Mouse (Mus musculus) mouse trophoblast stem cell (cell line): ENCODE data around the gene Gpc6.

ENCODE experiments used
- in situ Hi-C, 2 experiments: fragments of 300-500 bp; cut with MseI, MboI; formaldehyde crosslinking; loops; 2 replicates in 1 of 2; 3 replicates in 1 of 2; pipeline ENCODE4 v1.15.1; 2025

Gpc6 gene

DNA sequence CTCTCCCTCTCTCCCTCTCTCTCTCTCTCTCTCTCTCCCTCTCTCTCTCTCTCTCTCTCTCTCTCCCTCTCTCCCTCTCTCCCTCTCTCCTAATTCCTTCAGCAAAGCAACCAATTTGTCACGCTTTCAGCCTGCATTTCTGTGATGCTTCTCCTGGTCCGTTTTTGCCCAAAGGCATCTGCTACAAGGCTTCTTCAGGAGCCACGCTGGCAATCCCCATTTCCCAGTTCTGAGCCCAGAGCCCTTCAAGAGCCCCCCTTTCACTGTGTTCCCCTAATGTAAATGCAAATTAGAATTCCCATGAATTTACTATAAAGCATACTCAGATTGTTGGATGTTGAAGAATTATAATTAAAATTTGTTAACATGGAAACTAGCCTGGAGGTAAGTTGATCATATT is 686.0 kb downstream of the Gpc6 start:
- in situ Hi-C loops, result no loop called here

DNA sequence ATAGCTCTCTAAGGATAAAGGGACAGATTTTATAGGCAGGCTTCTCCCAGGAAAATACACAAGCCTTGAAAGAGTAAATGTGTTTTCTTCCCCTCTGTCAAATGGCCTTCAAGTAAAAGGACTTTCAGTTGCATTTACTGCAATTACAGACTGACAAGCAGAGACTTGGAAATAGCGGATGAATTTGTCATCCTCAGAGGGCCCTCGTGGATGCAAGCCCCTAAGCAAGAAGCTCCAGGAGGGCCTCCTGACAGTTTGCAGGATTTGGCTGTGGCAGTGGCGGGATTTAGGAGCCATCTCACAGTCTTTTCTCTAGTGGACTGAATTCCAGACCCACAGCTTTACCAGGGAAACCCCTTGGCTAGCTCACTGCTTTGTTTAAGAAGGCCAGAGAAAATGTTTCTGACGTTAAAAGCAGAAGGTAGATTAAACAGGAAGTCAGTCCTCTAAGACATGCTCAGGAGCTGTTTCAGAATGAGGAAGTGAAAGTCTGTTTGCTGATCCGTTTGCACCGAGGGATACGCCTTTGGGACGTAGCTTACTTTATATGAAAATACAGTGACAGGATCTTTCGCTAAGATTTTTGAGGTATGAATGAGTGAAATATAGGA is 700.1 kb downstream of the Gpc6 start:
- in situ Hi-C loops, result no loop called here

DNA sequence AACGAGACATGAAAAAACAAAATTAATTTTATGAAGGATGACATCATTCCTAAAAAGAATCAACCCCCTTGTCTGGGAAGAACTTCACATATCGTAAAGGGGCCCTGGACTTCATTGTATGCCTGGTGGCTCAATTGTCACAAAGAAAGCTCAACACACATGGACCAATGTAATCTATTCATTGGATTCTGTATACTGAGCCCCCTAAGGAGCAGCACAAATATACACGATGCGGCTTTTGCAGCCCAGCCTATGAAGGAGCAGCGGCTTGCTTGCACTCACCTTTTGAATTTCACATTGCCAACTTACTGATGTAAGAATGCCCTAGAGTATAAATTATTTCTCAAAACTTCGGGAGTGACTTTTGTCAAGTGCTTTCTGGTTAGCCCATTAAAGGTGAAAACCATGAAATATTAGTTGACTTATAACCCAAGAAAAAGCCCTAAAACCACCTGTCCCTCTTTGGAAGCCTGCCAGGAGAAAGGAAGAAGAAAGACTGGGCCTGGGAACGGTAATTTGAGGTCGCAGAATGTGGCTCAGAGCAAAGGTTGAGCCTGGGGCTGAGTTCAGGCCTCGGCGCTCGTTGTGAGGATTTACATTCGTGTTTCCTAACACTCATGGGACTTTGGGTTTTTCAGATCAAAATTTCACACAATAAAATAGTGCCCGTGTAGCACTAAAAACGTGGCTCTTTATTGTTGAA is 709.3 kb downstream of the Gpc6 start:
- in situ Hi-C loops, result no loop called here

DNA sequence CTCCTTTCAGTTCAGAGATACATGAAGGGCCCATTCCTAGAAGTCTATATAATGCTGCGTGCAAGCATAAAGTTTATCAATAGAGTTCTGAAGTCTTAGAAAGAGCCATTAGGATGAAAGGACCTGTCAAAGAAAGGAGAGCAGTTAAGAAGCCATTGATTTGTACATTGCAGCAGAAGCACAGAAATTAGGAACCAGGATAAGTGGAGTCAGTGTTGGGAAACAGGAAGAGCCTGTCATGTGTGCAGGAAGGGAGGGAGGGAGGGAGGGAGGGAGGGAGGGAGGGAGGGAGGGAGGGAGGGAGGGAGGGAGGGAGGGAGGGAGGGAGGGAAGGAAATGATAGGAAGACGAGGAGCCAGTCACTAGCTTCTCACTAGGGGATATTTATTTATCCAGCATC is 716.7 kb downstream of the Gpc6 start:
- in situ Hi-C loops, result no loop called here

DNA sequence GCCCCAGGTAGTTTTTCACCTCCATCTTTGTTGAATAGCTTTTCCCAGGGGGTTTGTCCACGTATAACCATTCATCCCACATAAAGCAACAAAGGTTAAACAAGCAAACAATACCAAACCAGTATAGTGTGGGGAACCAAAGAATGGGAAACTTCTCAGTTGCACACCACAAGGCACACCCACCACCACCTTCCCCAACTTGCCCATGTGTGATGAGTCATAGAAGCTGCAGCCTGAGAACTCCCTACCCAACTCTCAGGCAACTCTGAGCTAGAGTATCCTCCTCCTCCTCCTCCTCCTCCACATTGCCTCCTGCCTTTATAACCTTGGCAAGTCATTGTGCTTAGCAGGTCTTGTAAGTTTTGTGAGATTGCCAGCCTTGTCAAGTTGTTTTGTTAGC is 718.0 kb downstream of the Gpc6 start:
- in situ Hi-C loops, result no loop called here

DNA sequence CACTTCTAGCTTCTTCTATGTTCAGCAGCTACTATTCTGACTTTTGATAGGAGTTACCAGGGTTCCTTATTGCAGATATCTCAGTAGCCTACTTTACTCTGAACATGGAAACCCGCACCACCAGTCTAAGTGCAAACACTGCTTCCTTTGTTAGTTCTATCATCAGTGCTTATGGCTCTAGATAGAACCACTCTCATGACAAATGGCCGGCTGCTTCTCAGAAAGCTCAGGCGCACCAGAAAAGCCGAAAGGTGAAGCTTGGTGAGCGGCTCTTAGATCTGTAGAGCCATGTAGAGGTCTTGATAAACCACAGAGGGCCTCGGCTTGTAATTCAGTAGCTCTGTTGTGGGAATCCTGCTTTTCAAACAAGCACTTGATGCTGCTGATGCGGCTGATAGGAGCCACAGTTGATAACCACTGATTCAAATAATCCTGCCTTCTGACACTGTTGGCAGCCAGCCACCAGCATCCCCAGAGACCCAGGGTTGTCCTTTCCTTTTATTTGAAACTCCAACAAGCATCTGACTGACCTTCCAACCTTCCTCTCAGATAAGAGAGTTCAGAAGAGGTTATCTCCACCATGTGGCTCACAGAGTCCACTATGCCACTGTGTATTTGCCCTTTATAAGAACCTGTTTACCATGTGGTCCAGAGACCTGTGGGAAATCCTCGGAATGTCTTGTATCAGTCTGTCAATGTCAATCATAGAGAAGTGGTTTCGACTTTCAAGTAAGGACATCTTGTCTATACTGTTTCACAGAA is 723.3 kb downstream of the Gpc6 start:
- in situ Hi-C loops, result no loop called here

DNA sequence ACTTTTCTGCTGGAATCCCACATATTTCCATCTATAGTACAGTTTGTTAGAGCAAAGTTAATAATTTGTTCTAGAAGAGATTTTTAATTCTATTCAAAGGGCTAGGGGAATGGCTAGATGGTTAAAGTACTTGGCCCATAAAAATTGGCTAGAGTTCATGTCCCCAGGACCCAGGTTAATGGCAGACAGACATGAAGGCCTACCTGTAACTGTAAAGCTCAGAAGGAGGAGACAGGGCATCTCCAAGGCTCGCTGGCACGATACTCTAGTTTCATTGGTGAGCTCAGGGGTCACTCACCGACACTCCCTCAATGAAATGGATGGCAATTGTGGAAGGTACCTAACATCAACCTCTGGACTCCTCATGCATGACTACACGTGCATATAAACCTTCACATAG is 725.0 kb downstream of the Gpc6 start:
- in situ Hi-C loops, result no loop called here

DNA sequence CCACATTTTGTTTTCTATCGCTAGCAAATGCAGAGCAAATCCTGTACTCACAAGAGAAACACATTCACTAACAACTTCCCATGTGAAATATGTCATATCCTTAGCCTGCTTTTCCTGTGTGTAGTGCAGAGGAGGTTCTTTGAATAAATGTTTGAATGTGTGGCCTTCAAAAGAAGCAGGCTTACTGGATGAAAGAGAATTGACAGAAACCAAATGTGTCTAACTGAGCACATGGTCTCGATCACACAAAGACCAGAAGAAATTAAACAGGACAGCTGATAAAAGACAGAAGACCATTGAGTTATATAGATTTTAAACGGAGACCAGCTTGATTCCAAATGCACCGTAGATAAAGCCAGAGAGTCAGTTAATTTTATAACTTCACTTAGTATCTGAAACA is 726.2 kb downstream of the Gpc6 start:
- in situ Hi-C loops, result no loop called here

DNA sequence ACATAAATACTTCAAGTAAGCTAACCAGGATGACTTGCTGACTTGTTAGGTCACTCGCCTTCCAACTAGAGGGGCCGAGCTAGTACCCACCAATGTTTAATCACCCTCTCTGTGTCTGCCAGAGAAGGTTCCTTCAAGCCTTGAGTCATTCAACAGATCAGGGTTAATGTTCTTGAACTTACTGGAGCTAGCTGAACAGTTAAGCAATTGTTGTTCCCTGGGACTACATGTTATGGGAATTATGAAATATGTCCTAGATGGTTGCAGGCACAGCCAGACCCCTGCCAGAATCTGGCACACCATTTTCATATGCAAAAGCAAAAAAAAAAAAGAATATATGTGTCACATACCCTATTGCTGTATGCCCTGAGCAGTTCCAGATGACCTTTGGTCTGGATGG is 726.8 kb downstream of the Gpc6 start:
- in situ Hi-C loops, result no loop called here

DNA sequence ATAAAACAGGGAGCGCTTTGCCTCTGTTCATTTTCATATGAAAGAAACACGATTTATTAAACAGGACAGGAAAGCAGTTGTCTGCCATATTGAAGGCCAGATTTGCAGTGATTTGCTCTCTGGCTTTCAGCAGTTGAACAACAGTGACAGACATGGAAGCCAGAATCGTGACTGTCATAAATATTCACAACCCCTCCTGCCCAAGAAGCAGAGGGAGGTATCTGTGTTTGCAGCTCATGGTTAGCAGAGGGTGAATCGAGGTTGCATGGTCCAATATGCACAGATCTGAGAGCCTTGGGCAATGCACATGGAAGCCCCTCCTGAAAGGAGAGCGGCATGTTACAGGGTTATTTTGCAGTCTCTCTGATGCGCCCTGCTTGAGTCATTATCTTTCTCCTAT is 730.3 kb downstream of the Gpc6 start:
- in situ Hi-C loops, result no loop called here

DNA sequence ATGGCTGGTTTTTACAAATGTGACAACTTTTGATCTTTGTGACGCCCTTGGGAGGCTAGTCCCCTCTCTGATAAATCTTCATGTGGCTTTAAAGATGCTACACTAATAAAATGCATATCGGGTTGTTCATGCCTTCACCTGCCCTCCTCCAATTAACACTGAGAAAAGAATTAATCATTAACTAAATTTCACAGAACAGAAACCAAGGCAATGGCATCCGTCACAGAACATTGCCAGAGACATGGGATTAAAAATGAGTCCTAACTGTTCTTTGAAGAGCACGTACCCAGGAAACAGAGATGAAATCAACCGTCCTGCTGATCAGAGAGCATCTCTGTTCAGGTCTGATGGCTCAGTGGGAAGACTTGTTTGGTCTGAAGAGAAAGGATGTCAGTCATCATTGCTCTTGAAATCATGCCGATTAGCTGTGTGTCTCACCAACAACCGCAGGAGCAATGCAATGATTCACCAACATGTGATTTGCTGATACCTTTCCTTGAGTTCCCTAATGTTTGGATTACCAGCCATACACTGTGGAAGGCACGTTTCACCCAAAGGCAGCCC is 734.2 kb downstream of the Gpc6 start:
- in situ Hi-C loops, result no loop called here

DNA sequence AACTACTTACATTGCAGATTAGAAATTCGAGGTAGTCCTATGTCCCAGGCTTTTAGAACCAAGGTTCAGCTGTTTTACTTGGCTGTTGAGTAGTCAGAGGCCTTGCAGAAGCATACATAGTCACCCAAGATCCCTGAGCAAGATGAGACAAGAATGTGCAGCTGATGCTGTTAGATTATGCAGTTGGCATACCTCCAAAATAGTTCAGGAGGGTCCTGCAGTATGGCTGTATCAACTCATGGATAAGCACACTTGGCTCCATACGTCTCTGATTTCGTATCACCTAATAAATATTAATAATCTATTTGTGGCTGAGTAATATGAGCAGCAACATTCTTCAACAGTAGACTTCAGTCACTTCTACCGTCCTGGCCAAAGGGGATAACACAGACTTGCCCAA is 737.1 kb downstream of the Gpc6 start:
- in situ Hi-C loops, result no loop called here

DNA sequence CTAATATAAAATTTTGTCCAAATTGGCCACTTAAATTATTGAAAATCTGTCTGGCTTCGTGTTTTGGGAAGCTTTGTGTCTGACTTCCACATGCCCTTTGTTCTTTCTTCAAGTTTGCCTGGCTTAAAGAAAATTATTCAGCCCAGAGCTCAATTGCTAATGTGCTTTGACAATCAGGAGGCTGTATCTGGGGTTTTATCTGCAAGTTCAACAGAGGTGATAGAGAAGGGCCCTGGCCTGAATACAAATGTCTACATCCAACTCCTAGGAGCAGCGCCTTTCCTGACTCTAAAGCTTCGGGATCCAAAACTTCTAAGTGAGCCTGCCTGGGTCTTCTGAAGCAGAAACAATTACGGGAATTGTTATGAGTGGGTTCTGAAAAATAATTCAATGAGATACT is 739.7 kb downstream of the Gpc6 start:
- in situ Hi-C loops, result no loop called here

DNA sequence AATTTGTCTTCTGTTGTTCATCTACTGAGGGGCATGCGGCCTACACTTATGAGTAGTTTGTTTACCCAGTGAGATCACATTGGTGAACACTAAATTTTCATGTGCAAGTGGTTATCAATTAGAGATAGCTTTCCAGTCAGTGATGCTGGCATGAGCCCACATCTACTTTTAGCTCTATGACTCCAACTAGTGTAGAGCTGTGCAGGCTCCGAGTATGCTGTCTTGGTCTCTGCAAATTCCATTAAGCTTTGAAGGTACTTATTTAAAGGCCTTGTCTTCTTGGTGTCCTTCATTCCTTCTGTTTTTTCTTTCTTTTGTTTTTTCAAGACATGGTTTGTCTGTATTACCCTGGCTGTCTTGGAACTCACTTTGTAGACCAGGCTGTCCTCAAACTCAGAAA is 741.0 kb downstream of the Gpc6 start:
- in situ Hi-C loops, result no loop called here

DNA sequence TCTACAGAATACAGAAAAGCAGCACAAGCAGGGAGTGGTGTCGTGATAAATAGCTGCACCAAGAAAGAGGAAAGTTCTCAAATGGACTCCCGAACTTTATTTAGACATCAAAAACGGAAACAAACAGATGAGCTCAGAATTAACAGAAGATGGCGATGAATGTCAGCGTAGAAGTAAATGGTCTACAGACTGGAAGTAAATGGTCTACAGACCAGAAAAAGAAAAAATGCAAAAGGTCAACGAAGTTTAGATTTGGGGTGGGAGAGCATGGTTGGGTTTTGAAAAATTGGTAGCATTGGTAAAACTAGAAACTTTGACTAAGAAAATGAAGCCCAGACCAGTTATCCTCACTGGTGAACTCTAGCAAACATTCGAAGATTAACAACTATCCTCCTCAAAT is 748.4 kb downstream of the Gpc6 start:
- in situ Hi-C loops, result no loop called here

DNA sequence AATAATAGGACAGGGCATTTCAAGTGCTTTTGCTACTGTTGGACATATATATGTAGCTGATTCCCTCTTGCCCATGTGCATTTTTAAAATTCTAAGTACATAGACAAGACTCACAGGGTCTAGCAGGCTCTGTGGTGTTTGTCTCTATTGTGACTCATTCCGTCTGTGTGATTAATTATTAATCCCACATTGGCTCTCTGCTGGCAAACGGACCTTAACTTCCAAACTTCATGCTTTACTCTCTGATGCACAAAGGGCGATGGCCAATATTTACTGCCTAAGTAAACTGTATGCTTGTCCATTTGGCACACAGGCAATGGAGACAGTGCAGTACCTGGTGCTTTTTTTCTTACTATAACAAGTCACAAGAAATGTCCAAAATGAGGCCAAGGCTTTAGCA is 749.4 kb downstream of the Gpc6 start:
- in situ Hi-C loops, result no loop called here

DNA sequence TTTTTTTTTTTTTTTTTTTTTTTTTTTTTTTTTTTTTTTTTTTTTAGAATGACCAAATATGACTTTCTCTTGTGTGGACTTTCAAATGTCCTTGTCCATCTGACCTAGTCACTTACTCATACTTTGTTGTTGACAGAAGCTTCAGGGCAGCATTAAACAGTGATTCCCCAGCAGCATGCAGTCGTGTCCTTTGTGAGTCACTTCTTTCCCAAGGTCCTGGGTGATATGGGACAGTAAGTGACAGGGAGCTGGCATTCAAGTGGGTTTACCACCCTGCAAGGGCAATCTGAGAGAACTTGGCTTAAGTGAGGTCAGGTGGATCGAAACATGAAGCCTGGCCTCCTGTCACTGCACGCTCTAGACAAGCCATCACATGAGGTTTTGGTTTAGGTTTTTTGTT is 754.8 kb downstream of the Gpc6 start:
- in situ Hi-C loops, result no loop called here

DNA sequence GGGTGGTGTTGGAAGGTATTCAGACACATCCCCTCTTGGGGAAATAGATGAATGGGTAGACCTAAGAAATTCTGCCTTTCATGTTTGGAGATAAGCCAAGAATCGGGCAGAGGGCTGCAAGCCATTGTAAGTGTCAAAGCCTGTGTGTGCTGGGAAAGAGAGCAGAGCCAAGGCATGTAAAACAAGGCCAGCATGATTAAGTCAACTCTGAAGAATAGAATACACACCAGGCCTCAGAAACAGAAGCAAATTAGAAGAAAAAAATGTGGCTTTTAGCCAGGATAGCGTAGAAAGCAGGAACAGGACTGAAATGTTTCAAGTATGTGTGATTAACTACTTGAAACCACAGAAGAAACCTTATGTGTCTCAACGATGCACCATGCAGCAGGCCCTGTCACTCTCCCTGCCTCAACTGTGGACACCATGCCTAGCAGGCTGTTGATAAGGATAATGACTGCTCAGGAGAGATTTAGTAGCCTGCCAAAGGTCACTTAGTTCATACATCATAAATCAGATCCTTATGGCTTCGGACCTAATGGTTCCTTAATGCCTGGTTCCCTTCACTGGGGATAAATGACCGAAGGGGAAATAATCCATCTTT is 756.3 kb downstream of the Gpc6 start:
- in situ Hi-C loops, result no loop called here

DNA sequence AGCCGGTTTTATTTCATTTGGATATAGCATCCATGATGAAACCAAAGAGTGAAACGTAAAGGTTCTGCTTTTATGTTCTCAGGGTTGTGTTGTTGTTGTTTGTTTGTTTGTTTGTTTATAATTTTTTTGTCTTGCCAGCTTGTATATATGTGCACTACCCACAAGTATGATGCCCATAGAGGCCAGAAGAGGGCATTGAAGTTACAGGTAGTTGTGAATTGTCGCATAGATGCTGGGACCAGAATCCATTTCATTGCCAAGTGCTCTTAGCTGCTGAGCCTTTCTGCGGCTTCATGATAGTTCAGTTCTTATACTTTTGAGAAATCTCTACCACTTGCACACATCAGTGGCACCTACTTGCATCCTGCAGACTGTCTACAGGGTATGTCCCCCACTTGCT is 758.0 kb downstream of the Gpc6 start:
- in situ Hi-C loops, result no loop called here

DNA sequence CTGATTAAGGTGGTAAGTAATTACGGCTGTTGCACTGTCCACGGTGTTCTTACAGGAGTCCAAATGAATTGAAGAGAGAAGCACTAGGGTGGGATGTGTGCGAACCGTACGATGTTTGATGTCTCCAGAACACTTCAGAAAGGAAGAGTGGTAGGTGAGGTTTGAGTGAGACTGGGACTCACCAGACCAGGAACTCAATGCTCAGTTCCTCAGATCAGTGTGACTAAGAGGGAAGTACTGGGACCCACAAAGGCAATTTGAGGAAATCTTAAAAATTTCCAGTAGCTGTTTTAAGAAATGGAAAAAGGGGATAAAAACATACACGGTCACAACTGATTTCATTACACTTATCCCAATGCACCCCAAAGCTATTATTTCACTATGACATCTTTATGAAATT is 764.7 kb downstream of the Gpc6 start:
- in situ Hi-C loops, result no loop called here

DNA sequence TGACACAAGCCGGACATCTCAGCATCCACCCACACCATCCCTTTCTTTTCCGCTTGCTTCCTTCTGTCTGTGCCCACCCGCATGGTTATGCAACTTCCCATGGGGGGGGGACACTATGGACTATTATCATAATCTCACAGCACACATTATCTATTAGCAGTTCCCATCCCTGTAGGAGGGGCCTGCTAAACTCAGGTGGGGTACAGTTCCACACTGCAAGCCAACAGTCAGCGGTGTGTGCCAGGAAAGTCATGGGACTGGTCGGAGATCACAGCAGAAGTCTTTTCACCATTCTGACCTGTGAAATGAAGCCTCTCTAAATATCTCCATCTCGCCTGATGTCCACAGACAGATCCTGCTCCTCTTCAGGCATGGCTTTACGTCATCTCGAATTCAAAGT is 770.5 kb downstream of the Gpc6 start:
- in situ Hi-C loops, result no loop called here

DNA sequence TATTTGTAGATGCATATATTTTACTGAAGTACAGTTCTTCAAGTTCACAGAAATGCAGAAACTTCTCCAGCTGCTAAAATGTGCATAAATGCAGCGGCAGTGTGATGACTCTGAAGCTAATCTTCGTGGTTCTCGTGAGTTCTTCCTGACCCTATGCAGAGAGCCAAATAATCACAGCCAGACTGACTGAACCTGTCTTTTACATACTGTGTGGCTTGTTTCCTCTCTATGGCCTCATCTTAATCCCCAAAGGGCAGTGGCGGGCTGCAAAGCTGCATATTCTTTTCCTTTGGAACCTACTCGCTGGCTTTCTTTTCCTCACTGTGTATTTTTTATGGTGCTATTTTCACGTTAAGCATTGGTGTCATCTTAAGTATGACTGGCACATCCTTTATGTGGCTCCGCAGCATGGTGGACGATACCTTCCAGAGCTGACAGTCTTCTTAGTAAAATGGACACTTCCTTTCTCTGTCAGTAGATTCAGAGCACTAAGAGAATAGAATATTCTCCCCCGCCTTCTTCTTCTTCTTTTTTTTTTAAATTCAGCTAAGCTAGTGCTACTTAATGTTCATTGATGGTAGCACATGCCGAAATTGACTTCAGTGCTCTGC is 775.7 kb downstream of the Gpc6 start:
- in situ Hi-C loops, result no loop called here
